Mouse (Mus musculus) splenic B cell, adult 2 months (primary cell): ENCODE results near the gene Espnl.

Source experiments
- DNase-seq: peaks from one replicate; pipeline ENCODE4 v3.0.0-alpha.2; 2011; ENCODE audit warnings: low read depth, low spot score
- H3K27me3 ChIP-seq: 2 replicates; pipeline ENCODE4 v1.6.1; 2012; ENCODE audit warnings: mild to moderate bottlenecking, low read length, moderate library complexity, mixed read lengths; ENCODE audit not compliant: control insufficient read depth, poor library complexity, insufficient read depth, severe bottlenecking
- H3K36me3 ChIP-seq: 2 replicates; pipeline ENCODE4 v1.6.1; 2012; ENCODE audit warnings: mild to moderate bottlenecking, low read length, moderate library complexity, mixed read lengths; ENCODE audit not compliant: control insufficient read depth, poor library complexity, insufficient read depth, severe bottlenecking

Gene Espnl

GRCm38 (mm10) chr1:91381091-91381471 lies 59.2 kb downstream of the Espnl start:
- peaks cover 13% of the 10 kb centered on the region for H3K36me3 ChIP-seq
- H3K27me3 ChIP-seq, result no peaks in the 10 kb centered on the region
- no peak for DNase-seq

- H3K27me3 ChIP-seq, result no peaks in the 10 kb centered on the region
- peaks cover 14% of the 10 kb centered on the region for H3K36me3 ChIP-seq
- no peak for DNase-seq
Observed at GRCm38 (mm10) chr1:91390369-91390768, 68.5 kb downstream of the Espnl start.

- H3K36me3 ChIP-seq, result no peaks in the 10 kb centered on the region
- H3K27me3 ChIP-seq, result no peaks in the 10 kb centered on the region
- no peak for DNase-seq
Observed at GRCm38 (mm10) chr1:91397927-91398259, 76.0 kb downstream of the Espnl start.
